Mouse (Mus musculus): ENCODE measurements around the gene Isca1.

DNA sequence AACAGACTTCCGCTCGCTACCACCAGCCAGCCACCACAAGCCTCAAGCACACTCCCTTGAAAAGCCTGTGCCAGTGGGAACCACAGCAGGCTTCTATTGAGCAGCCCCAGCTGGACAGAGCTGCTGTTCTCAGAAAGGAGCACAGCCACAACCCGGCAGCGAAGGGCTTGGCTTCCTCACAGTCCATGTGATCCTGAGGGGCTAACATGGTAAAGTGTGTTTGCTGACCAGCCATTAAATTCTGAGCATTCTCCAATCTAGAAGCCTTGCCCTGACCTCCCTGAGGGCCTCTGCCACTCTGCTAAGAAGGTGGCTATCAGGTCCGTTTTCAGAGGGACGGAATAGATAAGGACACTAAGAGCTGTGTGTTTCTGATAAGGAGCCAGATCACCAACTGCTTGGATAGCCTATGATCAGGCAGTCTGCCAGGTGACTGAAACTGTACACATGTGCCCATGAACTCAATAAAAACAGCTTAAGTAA, 44.5 kb upstream of the Isca1 start:
- no peak for TF ChIP-seq CTCF (IDR thresholded peaks at IDR 0.05; ENCODE audit: control insufficient read depth, insufficient read depth, low read length)
- TF ChIP-seq POLR2A (IDR thresholded peaks at IDR 0.05; ENCODE audit: borderline replicate concordance, control insufficient read depth, low read depth, low read length) = no peak
